10 mouse cellular contexts compared by ENCODE assay signal in genomic region chr9:117903025-117903424, GRCm38 (mm10).
DNase-seq lines count a peak whose midpoint lies in the region; ATAC-seq and TF ChIP-seq lines count a peak whose summit lies in the region.
"Had no signal": no experiment of that assay in that cellular context is flagged by ENCODE, and none has a peak within 500 bp of the region (broad histone marks: within the 10 kb centered on the region; RNA-seq: fewer than 3 reads in every experiment).

No protein-coding gene starts in this region.

- WGBS in thymus, adult 2 months: 55% methylated on average over 4 of the region's 4 CpGs
- WGBS in lung, postnatal 0 days: 26% methylated on average over 4 of the region's 4 CpGs

- TF ChIP-seq POLR2A in thymus, adult 2 months (IDR thresholded peaks at IDR 0.05; ENCODE audit: control insufficient read depth, extremely low read depth, insufficient read depth, low read length, poor library complexity): no peak
- no peak for TF ChIP-seq POLR2A in brain, embryonic 14.5 days (IDR thresholded peaks at IDR 0.05; ENCODE audit: borderline replicate concordance, extremely low read depth, insufficient read depth, insufficient read length, poor library complexity, severe bottlenecking)

- no peak overlapping the region for H3K4me2 ChIP-seq in lung, postnatal 0 days (replicated peaks; ENCODE audit: low read depth, low read length)
- H3K4me2 ChIP-seq: embryonic facial prominence, embryonic 13.5 days; liver, embryonic 15.5 days had no signal

- no peaks in the 10 kb centered on the region for H3K9me3 ChIP-seq in lung, postnatal 0 days (ENCODE audit: low read length)
- H3K9me3 ChIP-seq: embryonic facial prominence, embryonic 13.5 days; liver, embryonic 15.5 days had no signal

- H3K9ac ChIP-seq in lung, postnatal 0 days (replicated peaks; ENCODE audit: low read depth): no peak overlapping the region
- H3K9ac ChIP-seq: embryonic facial prominence, embryonic 13.5 days; liver, embryonic 15.5 days had no signal

- TF ChIP-seq CTCF in thymus, adult 2 months (IDR thresholded peaks at IDR 0.05; ENCODE audit: borderline replicate concordance, control insufficient read depth, extremely low read depth, insufficient read depth, low read length, poor library complexity): no peak
- peak; percentile 68; the same call in 1 of the 2 replicates for TF ChIP-seq CTCF in brain, embryonic 14.5 days (IDR thresholded peaks at IDR 0.05; ENCODE audit: borderline replicate concordance, extremely low read depth, insufficient read depth, insufficient read length)
- peak; percentile 74 for TF ChIP-seq CTCF in lung, postnatal 0 days (IDR thresholded peaks at IDR 0.05)

- no peaks in the 10 kb centered on the region for H3K36me3 ChIP-seq in thymus, adult 2 months (ENCODE audit: control insufficient read depth, insufficient read depth, low read length)
- H3K36me3 ChIP-seq in lung, postnatal 0 days (ENCODE audit: insufficient read depth, low read length): no peaks in the 10 kb centered on the region
- H3K36me3 ChIP-seq: embryonic facial prominence, embryonic 13.5 days; liver, embryonic 15.5 days had no signal

- H3K4me1 ChIP-seq in thymus, adult 2 months (replicated peaks; ENCODE audit: control insufficient read depth, insufficient read depth, low read length): peaks cover 16% of the 10 kb centered on the region
- H3K4me1 ChIP-seq in lung, postnatal 0 days (ENCODE audit: insufficient read depth, low read depth, low read length): no peaks in the 10 kb centered on the region
- H3K4me1 ChIP-seq: liver, embryonic 15.5 days had no signal

- H3K27me3 ChIP-seq in thymus, adult 2 months (ENCODE audit: control insufficient read depth, insufficient read depth, low read length): no peaks in the 10 kb centered on the region
- no peaks in the 10 kb centered on the region for H3K27me3 ChIP-seq in lung, postnatal 0 days (replicated peaks; ENCODE audit: insufficient read depth, low read length)
- H3K27me3 ChIP-seq: embryonic facial prominence, embryonic 13.5 days; liver, embryonic 15.5 days had no signal

- ATAC-seq in lung, postnatal 0 days: peak; percentile 68

- DNase-seq in thymus, adult 2 months: peak; percentile 16
- DNase-seq in thymus, postnatal 36 days: no peak
- peak; percentile 54 for DNase-seq in brain, embryonic 14.5 days (ENCODE audit: low read depth)
- DNase-seq in gastrocnemius, postnatal 25 days: peak; percentile 13
- DNase-seq in kidney, postnatal 25 days: peak; percentile 46
- DNase-seq in lung, postnatal 0 days (ENCODE audit: low spot score): peak; percentile 57
- DNase-seq in right cerebral cortex, postnatal 14 days: peak; percentile 33
- DNase-seq in urinary bladder, adult 18-20 months (ENCODE audit: low spot score in 2 of 2): no peak

- no peak overlapping the region for H3K4me3 ChIP-seq in thymus, adult 2 months (ENCODE audit: control insufficient read depth, insufficient read depth, low read length)
- H3K4me3 ChIP-seq in lung, postnatal 0 days (ENCODE audit: low read depth, low read length): no peak overlapping the region
- H3K4me3 ChIP-seq: embryonic facial prominence, embryonic 13.5 days; liver, embryonic 15.5 days had no signal

- TF ChIP-seq EP300 in lung, postnatal 0 days (IDR thresholded peaks at IDR 0.05): no peak

- no peak overlapping the region for H3K27ac ChIP-seq in thymus, adult 2 months (ENCODE audit: control insufficient read depth, insufficient read depth, low read length)
- H3K27ac ChIP-seq in lung, postnatal 0 days (ENCODE audit: low read length): no peak overlapping the region
- H3K27ac ChIP-seq: embryonic facial prominence, embryonic 13.5 days; liver, embryonic 15.5 days had no signal

Comparison
In these comparisons a context has a peak if more than half of its experiments do, and no peak if none do; other contexts are left out.
1. DNase-seq: peak in thymus, adult 2 months (single experiment), brain, embryonic 14.5 days (single experiment), gastrocnemius, postnatal 25 days (single experiment), kidney, postnatal 25 days (2 of 2), lung, postnatal 0 days (single experiment) and right cerebral cortex, postnatal 14 days (single experiment); none in thymus, postnatal 36 days (0 of 2) and urinary bladder, adult 18-20 months (0 of 2).